Mouse (Mus musculus): Measurements from ENCODE around the gene Dgkg. TPM values are rescaled to one million over a fixed set of nuclear protein-coding genes. Genes with fewer than 3 reads are reported as not detected.
A peak's percentile ranks its signal among the peaks of the same experiment; 100 is the strongest.

Gene Dgkg
- polyA plus RNA-seq, 1 experiment, result 12.8 TPM

GRCm38 (mm10) chr16:22625412-22625811 lies 31.6 kb downstream of the Dgkg start:
- WGBS, result 49% methylated on average over 5 of the region's 5 CpGs
- Histone ChIP-seq H3K27ac (ENCODE audit: control insufficient read depth, insufficient read depth, low read depth, low read length, poor library complexity) (no peak overlapping the region), H3K4me3 (replicated peaks; ENCODE audit: control insufficient read depth, low read depth, low read length) (no peak overlapping the region), H3K4me1 (ENCODE audit: control insufficient read depth, insufficient read depth, low read length) (no peaks in the 10 kb centered on the region; the same call in none of the 2 replicates)
- no peak for TF ChIP-seq CTCF (IDR thresholded peaks at IDR 0.05; ENCODE audit: control insufficient read depth, insufficient read depth, low read length)
- no peak for TF ChIP-seq POLR2A (IDR thresholded peaks at IDR 0.05; ENCODE audit: borderline replicate concordance, control insufficient read depth, low read depth, low read length)

GRCm38 (mm10) chr16:22622286-22622685 lies 34.7 kb downstream of the Dgkg start:
- Histone ChIP-seq H3K4me3 (replicated peaks; ENCODE audit: control insufficient read depth, low read depth, low read length) (no peak overlapping the region), H3K27ac (ENCODE audit: control insufficient read depth, insufficient read depth, low read depth, low read length, poor library complexity) (no peak overlapping the region), H3K4me1 (ENCODE audit: control insufficient read depth, insufficient read depth, low read length) (peaks cover 2% of the 10 kb centered on the region)
- no peak for TF ChIP-seq CTCF (IDR thresholded peaks at IDR 0.05; ENCODE audit: control insufficient read depth, insufficient read depth, low read length)
- TF ChIP-seq POLR2A (IDR thresholded peaks at IDR 0.05; ENCODE audit: borderline replicate concordance, control insufficient read depth, low read depth, low read length), result no peak
- WGBS, result 73% methylated on average over 9 of the region's 9 CpGs

- Histone ChIP-seq H3K4me3 (replicated peaks; ENCODE audit: control insufficient read depth, low read depth, low read length) (no peak overlapping the region), H3K4me1 (ENCODE audit: control insufficient read depth, insufficient read depth, low read length) (peaks cover 2% of the 10 kb centered on the region), H3K27ac (ENCODE audit: control insufficient read depth, insufficient read depth, low read depth, low read length, poor library complexity) (no peak overlapping the region)
- WGBS, result 85% methylated on average over 13 of the region's 13 CpGs
- no peak for TF ChIP-seq POLR2A (IDR thresholded peaks at IDR 0.05; ENCODE audit: borderline replicate concordance, control insufficient read depth, low read depth, low read length)
- no peak for TF ChIP-seq CTCF (IDR thresholded peaks at IDR 0.05; ENCODE audit: control insufficient read depth, insufficient read depth, low read length)
These were observed 35.6 kb downstream of the Dgkg start for GRCm38 (mm10) chr16:22621299-22621920.

- Histone ChIP-seq H3K4me1 (ENCODE audit: control insufficient read depth, insufficient read depth, low read length) (peaks cover 4% of the 10 kb centered on the region), H3K27ac (ENCODE audit: control insufficient read depth, insufficient read depth, low read depth, low read length, poor library complexity) (peak overlapping the region; percentile 71), H3K4me3 (replicated peaks; ENCODE audit: control insufficient read depth, low read depth, low read length) (no peak overlapping the region)
- no peak for TF ChIP-seq CTCF (IDR thresholded peaks at IDR 0.05; ENCODE audit: control insufficient read depth, insufficient read depth, low read length)
- 19% methylated on average over 8 of the region's 8 CpGs for WGBS
These were observed 38.5 kb downstream of the Dgkg start for GRCm38 (mm10) chr16:22618424-22619056.

GRCm38 (mm10) chr16:22615805-22616204 lies 41.2 kb downstream of the Dgkg start:
- TF ChIP-seq POLR2A (IDR thresholded peaks at IDR 0.05; ENCODE audit: borderline replicate concordance, control insufficient read depth, low read depth, low read length) (no peak), CTCF (IDR thresholded peaks at IDR 0.05; ENCODE audit: control insufficient read depth, insufficient read depth, low read length) (no peak)
- peak overlapping the region; percentile 64; the same call in 1 of the 2 replicates for H3K27ac ChIP-seq (ENCODE audit: control insufficient read depth, insufficient read depth, low read depth, low read length, poor library complexity)
- WGBS, result 38% methylated on average over 4 of the region's 4 CpGs
- no peak overlapping the region for H3K4me3 ChIP-seq (replicated peaks; ENCODE audit: control insufficient read depth, low read depth, low read length)
- peaks cover 4% of the 10 kb centered on the region; the same call in 1 of the 2 replicates for H3K4me1 ChIP-seq (ENCODE audit: control insufficient read depth, insufficient read depth, low read length)

GRCm38 (mm10) chr16:22613186-22614073 lies 43.6 kb downstream of the Dgkg start:
- WGBS, result 56% methylated on average over 9 of the region's 9 CpGs
- Histone ChIP-seq H3K4me1 (ENCODE audit: control insufficient read depth, insufficient read depth, low read length) (peaks cover 2% of the 10 kb centered on the region; the same call in 1 of the 2 replicates), H3K27ac (ENCODE audit: control insufficient read depth, insufficient read depth, low read depth, low read length, poor library complexity) (no peak overlapping the region), H3K4me3 (replicated peaks; ENCODE audit: control insufficient read depth, low read depth, low read length) (no peak overlapping the region)
- TF ChIP-seq POLR2A (IDR thresholded peaks at IDR 0.05; ENCODE audit: borderline replicate concordance, control insufficient read depth, low read depth, low read length) (no peak), CTCF (IDR thresholded peaks at IDR 0.05; ENCODE audit: control insufficient read depth, insufficient read depth, low read length) (no peak)

GRCm38 (mm10) chr16:22608046-22608445 lies 49.0 kb downstream of the Dgkg start:
- TF ChIP-seq CTCF (IDR thresholded peaks at IDR 0.05; ENCODE audit: control insufficient read depth, insufficient read depth, low read length) (no peak), POLR2A (IDR thresholded peaks at IDR 0.05; ENCODE audit: borderline replicate concordance, control insufficient read depth, low read depth, low read length) (no peak)
- no peaks in the 10 kb centered on the region for H3K4me1 ChIP-seq (ENCODE audit: control insufficient read depth, insufficient read depth, low read length)
- 69% methylated on average over 6 of the region's 6 CpGs for WGBS
- peak overlapping the region; percentile 33; the same call in 1 of the 2 replicates for H3K27ac ChIP-seq (ENCODE audit: control insufficient read depth, insufficient read depth, low read depth, low read length, poor library complexity)
- no peak overlapping the region for H3K4me3 ChIP-seq (replicated peaks; ENCODE audit: control insufficient read depth, low read depth, low read length)

GRCm38 (mm10) chr16:22606989-22607388 lies 50.0 kb downstream of the Dgkg start:
- 82% methylated on average over 4 of the region's 4 CpGs for WGBS
- no peak for TF ChIP-seq POLR2A (IDR thresholded peaks at IDR 0.05; ENCODE audit: borderline replicate concordance, control insufficient read depth, low read depth, low read length)
- TF ChIP-seq CTCF (IDR thresholded peaks at IDR 0.05; ENCODE audit: control insufficient read depth, insufficient read depth, low read length), result no peak

More at GRCm38 (mm10) chr16:22606989-22607388, 50.0 kb downstream of the Dgkg start:
- no peaks in the 10 kb centered on the region for H3K4me1 ChIP-seq (ENCODE audit: control insufficient read depth, insufficient read depth, low read length)
- H3K4me3 ChIP-seq (replicated peaks; ENCODE audit: control insufficient read depth, low read depth, low read length), result no peak overlapping the region
- no peak overlapping the region for H3K27ac ChIP-seq (ENCODE audit: control insufficient read depth, insufficient read depth, low read depth, low read length, poor library complexity)
